Mouse (Mus musculus) brown adipose tissue, adult 24 weeks (tissue): Measurements from ENCODE around the gene Ankib1. TPM values are rescaled to one million over a fixed set of nuclear protein-coding genes. Genes with fewer than 3 reads are reported as not detected.
"Not testable (repeated sequence)": the region's sequence is repeated elsewhere in the genome, so short reads cannot be mapped to it uniquely, and the experiment has no call there.

ENCODE experiments used
- H3K27ac ChIP-seq: fragments of 200-500 bp; replicated peaks from 2 replicates; pipeline ENCODE4 v1.5.1; 2012; ENCODE audit warnings: low read depth, mild to moderate bottlenecking, low read length
- H3K4me1 ChIP-seq: fragments of 200-500 bp; 2 replicates; pipeline ENCODE4 v1.6.1; 2012; ENCODE audit warnings: low read length, mixed read lengths; ENCODE audit not compliant: control insufficient read depth, insufficient read depth, insufficient read length
- H3K4me3 ChIP-seq: fragments of 200-500 bp; 2 replicates; pipeline ENCODE4 v1.5.1; 2012; ENCODE audit warnings: low read depth, mild to moderate bottlenecking, low read length, moderate library complexity; ENCODE audit not compliant: insufficient read depth
- polyA plus RNA-seq: library from polyadenylated mRNA; stranded (reverse); fragments of >200 nt; gene quantifications from 2 replicates; pipeline ENCODE4 v1.2.4, GENCODE M21; 2012; ENCODE audit not compliant: missing spikeins, insufficient read depth, insufficient read length

Ankib1 gene
- polyA plus RNA-seq, 1 experiment, result 12.6 TPM

GRCm38 (mm10) chr5:3692956-3693355 lies 109.8 kb downstream of the Ankib1 start:
- Histone ChIP-seq H3K4me1 (no peaks in the 10 kb centered on the region), H3K4me3 (no peak overlapping the region)

DNA sequence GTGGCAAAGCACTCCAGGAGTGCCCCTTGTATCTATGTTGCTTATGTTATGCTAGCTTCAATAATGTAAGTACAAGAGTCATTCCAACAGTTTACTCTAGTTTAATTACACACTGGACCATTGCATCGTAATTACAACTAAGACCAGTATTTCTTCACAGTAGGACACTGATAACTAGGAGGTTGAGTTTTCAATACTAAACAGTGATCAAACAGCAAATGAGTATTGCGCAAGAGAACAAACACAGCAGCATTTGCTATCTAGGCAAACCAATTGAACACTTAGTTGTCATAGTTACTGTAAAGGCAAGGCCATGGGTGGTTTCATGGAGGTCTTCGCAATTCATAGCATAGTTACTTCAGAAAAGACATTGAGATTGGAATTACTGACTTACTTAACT lies 111.4 kb downstream of the Ankib1 start:
- Histone ChIP-seq H3K27ac (no peak overlapping the region), H3K4me1 (no peaks in the 10 kb centered on the region), H3K4me3 (no peak overlapping the region)

More at GRCm38 (mm10) chr5:3692956-3693355, 109.8 kb downstream of the Ankib1 start:
- no peak overlapping the region for H3K27ac ChIP-seq

GRCm38 (mm10) chr5:3688298-3688697 lies 114.4 kb downstream of the Ankib1 start:
- Histone ChIP-seq H3K27ac (no peak overlapping the region), H3K4me1 (no peaks in the 10 kb centered on the region), H3K4me3 (no peak overlapping the region)

DNA sequence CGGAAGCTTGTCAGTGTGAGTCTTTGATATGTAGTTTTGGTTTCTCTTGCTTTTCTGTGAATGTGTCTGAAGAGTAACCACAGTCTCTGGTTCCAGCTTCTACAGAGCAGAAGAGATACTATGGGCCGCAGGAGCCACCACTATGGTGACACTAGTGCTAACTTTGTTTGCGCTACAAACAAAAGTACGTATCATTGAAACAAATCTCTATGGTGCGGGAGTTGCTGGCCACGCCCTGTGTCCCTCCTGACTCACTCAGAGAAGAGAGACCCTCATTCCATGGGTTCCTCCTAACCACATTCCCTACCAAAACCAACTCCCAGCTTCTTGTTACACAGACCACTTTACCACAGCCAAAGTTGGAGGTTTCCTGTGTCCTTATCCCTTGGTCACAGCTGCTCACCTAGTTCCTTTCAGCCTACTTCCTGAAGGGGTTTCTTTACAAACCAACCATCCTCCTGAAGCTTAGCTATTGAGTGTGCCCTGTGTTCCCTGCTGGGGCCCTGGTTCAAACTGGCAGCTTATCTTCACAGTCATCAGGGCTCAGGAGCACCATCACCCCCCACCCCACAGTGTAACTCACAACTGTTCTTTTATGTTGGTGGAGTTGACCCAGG lies 132.7 kb downstream of the Ankib1 start:
- Histone ChIP-seq H3K4me1 (no peaks in the 10 kb centered on the region), H3K27ac (no peak overlapping the region), H3K4me3 (no peak overlapping the region)

- Histone ChIP-seq H3K27ac (no peak overlapping the region), H3K4me1 (no peaks in the 10 kb centered on the region), H3K4me3 (no peak overlapping the region)
These were observed 136.1 kb downstream of the Ankib1 start for GRCm38 (mm10) chr5:3666585-3666984.

GRCm38 (mm10) chr5:3665225-3665624 lies 137.5 kb downstream of the Ankib1 start:
- Histone ChIP-seq H3K27ac (no peak overlapping the region), H3K4me3 (no peak overlapping the region), H3K4me1 (no peaks in the 10 kb centered on the region)

- Histone ChIP-seq H3K4me3 (no peak within 1 kb of the TSS), H3K4me1 (no peaks in the 10 kb centered on the region), H3K27ac (no peak within 1 kb of the TSS)
These were observed 145.6 kb downstream of the Ankib1 start, which contains the start of gene Gatad1 for GRCm38 (mm10) chr5:3657085-3657484. Gatad1 (minus strand) TSS chr5:3657185.

DNA sequence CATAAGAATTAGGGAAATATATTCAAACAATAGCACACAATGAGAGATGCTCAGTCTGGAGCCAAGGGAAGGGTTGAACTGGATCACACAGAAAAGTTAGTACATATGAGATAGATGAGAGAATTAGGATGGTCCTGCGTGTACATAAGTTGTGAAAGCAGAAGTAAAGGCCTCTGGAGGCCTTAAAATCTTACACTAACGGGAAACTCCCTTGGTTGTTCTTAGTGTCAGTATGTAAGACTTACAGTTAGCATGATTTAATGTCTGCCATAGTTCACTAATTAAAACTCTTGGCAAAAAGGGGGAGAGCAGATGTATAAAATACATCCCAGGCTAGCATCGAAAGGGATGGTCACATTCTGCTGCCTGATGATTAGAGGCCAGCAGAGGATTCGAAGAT lies 148.9 kb downstream of the Ankib1 start:
- Histone ChIP-seq H3K4me3 (no peak overlapping the region), H3K4me1 (no peaks in the 10 kb centered on the region), H3K27ac (no peak overlapping the region)

DNA sequence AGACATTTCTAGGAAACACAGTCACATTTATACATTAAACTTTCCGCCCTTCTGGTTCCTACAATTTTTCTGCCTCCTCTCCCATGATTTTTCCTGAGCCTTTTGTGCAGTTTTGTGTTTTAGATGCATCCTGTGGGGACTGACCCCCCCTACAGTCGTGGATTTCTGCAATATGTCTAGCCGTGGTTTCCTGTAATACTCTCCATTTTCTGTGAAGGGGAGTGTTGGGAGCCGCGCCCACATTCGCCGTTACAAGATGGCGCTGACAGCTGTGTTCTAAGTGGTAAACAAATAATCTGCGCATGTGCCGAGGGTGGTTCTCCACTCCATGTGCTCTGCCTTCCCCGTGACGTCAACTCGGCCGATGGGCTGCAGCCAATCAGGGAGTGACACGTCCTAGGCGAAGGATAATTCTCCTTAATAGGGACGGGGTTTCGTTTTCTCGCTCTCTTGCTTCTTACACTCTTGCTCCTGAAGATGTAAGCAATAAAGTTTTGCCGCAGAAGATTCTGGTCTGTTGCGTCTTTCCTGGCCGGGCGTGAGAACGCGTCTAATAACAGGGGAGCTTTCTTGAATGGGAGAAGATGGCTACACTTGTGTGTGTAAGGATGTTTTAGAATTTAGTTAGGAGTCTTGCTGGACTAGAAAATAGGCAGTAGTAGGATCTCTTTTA lies 149.7 kb downstream of the Ankib1 start:
- H3K4me3 ChIP-seq, H3K4me1 ChIP-seq, H3K27ac ChIP-seq: not testable (repeated sequence)

DNA sequence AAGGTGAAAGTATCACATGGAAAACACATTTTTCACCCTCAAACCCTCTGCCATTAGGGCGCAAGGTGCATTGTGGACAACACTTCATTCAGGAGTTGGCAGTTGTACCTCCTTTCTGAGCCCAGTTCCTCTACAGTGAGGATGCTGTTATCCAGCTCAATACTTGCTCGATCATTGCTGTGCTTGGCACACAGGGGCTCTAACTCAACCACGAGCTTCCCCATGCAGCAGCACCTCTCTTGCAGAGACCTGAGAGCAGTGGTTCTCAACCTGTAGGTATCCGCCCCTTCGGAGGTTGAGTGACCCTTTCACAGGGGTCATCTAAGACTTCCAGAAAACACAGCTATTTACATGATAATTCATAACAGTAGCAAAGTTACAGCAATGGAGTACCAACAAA lies 151.1 kb downstream of the Ankib1 start:
- no peak overlapping the region for H3K27ac ChIP-seq
- H3K4me1 ChIP-seq, result no peaks in the 10 kb centered on the region
- no peak overlapping the region for H3K4me3 ChIP-seq

GRCm38 (mm10) chr5:3650881-3651280 lies 151.8 kb downstream of the Ankib1 start, which contains the start of gene Tmbim7:
Tmbim7 (plus strand) TSS chr5:3651181.
- no peaks in the 10 kb centered on the region for H3K4me1 ChIP-seq
- H3K27ac ChIP-seq, result no peak within 1 kb of the TSS
- no peak within 1 kb of the TSS for H3K4me3 ChIP-seq

DNA sequence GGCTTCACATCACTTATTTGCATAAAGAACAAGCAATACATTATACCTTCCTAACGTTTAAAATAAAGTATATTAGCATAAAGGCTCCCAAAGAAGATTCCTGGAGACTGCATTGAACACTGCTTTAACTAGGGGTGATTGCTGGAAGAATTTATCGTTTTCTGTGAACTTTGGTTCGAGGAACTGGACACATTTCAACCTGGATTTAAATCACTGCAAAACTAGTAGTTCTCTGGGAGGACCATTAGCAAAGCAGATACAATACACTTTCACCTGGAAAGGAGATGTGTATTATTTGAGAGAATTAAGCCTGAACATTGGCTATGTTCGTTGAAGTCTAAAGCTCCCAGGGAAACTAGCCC lies 153.9 kb downstream of the Ankib1 start:
- Histone ChIP-seq H3K4me1 (no peaks in the 10 kb centered on the region), H3K4me3 (no peak overlapping the region), H3K27ac (no peak overlapping the region)

- Histone ChIP-seq H3K4me3 (peak overlapping the region; percentile 20; the same call in 1 of the 2 replicates), H3K27ac (no peak overlapping the region; the same call in 1 of the 2 replicates), H3K4me1 (no peaks in the 10 kb centered on the region)
These were observed 154.4 kb downstream of the Ankib1 start for GRCm38 (mm10) chr5:3648206-3648848.

- Histone ChIP-seq H3K27ac (peak overlapping the region; percentile 60), H3K4me3 (peak overlapping the region; percentile 98), H3K4me1 (no peaks in the 10 kb centered on the region)
These were observed 155.0 kb downstream of the Ankib1 start for GRCm38 (mm10) chr5:3647708-3648121.

GRCm38 (mm10) chr5:3646991-3647707 lies 155.6 kb downstream of the Ankib1 start:
- H3K27ac ChIP-seq, result peak overlapping the region; percentile 60
- peak overlapping the region; percentile 98 for H3K4me3 ChIP-seq
- H3K4me1 ChIP-seq, result no peaks in the 10 kb centered on the region
